8 mouse cellular contexts compared by ENCODE assay signal in genomic region chr11:65161881-65162766, GRCm38 (mm10). TPM values are rescaled to one million over a fixed set of nuclear protein-coding genes. Genes with fewer than 3 reads are reported as not detected.
A peak's percentile ranks its signal among the peaks of the same experiment; 100 is the strongest.
DNase-seq lines count a peak whose midpoint lies in the region; ATAC-seq and TF ChIP-seq lines count a peak whose summit lies in the region.

No protein-coding gene starts in this region.

- TF ChIP-seq EP300 in stomach, postnatal 0 days (optimal IDR thresholded peaks at IDR 0.05): no peak

- TF ChIP-seq CTCF in left cerebral cortex, adult 2 months (IDR thresholded peaks at IDR 0.05): no peak
- TF ChIP-seq CTCF in stomach, postnatal 0 days (IDR thresholded peaks at IDR 0.05; ENCODE audit: low read depth): no peak

- peak; percentile 63 for ATAC-seq in heart, embryonic 16.5 days (replicated peaks; ENCODE audit: extremely low read depth, insufficient read depth, low FRiP score)
- ATAC-seq in stomach, postnatal 0 days (ENCODE audit: low FRiP score, low TSS enrichment): peak; percentile 60

- WGBS in heart, embryonic 16.5 days: 2% methylated on average over 42 of the region's 49 CpGs
- 3% methylated on average over 38 of the region's 49 CpGs for WGBS in stomach, postnatal 0 days

- no peaks in the 10 kb centered on the region for H3K9me3 ChIP-seq in heart, embryonic 16.5 days (replicated peaks; ENCODE audit: control insufficient read depth, low read length)
- no peaks in the 10 kb centered on the region for H3K9me3 ChIP-seq in stomach, postnatal 0 days (ENCODE audit: control insufficient read depth, low read length)

- peak overlapping the region; percentile 71 for H3K4me3 ChIP-seq in heart, embryonic 16.5 days (ENCODE audit: low read length)
- peak overlapping the region; percentile 95 for H3K4me3 ChIP-seq in left cerebral cortex, adult 2 months
- H3K4me3 ChIP-seq in stomach, postnatal 0 days (ENCODE audit: low read depth, low read length): peak overlapping the region; percentile 80

- 0 out of 2 replicates have a peak overlapping the region, but pooled peaks have one; percentile 31 for H3K27ac ChIP-seq in heart, embryonic 16.5 days (ENCODE audit: low read length)
- peak overlapping the region; percentile 91 for H3K27ac ChIP-seq in left cerebral cortex, adult 2 months
- no peak overlapping the region for H3K27ac ChIP-seq in stomach, postnatal 0 days (replicated peaks)

- DNase-seq in ovary, adult 18-20 months (ENCODE audit: low spot score): peak; percentile 4
- no peak for DNase-seq in ovary, postnatal 36 days (ENCODE audit: low spot score)
- peak; percentile 73 to 81 for DNase-seq in cerebellum, postnatal 14 days
- DNase-seq in left cerebral cortex, adult 2 months (ENCODE audit: extremely low spot score in 1 of 2, low spot score in 2 of 2): peak; percentile 34 to 45
- peak; percentile 7 for DNase-seq in lung, postnatal 14 days
- DNase-seq in stomach, postnatal 0 days (ENCODE audit: low spot score): no peak
- DNase-seq in B cell, adult 2 months: no peak

- H3K9ac ChIP-seq in heart, embryonic 16.5 days (ENCODE audit: low read length): peak overlapping the region; percentile 79
- H3K9ac ChIP-seq in stomach, postnatal 0 days (ENCODE audit: low read length): peak overlapping the region; percentile 72

- intact Hi-C loops in left cerebral cortex, adult 2 months (cut with DNase I): loop anchor here (1.0 to 2.0 kb wide), 3 partner anchors 27 to 103 kb away; no protein-coding TSS in a partner anchor

- H3K27me3 ChIP-seq in heart, embryonic 16.5 days (ENCODE audit: control insufficient read depth, insufficient read depth, low read length): no peaks in the 10 kb centered on the region; the same call in 1 of the 2 replicates
- no peaks in the 10 kb centered on the region for H3K27me3 ChIP-seq in stomach, postnatal 0 days (ENCODE audit: control insufficient read depth, insufficient read depth, low read length)

- no peaks in the 10 kb centered on the region for H3K36me3 ChIP-seq in heart, embryonic 16.5 days (ENCODE audit: control insufficient read depth, insufficient read depth)
- no peaks in the 10 kb centered on the region for H3K36me3 ChIP-seq in stomach, postnatal 0 days (ENCODE audit: control insufficient read depth, insufficient read depth, low read length)

- H3K4me1 ChIP-seq in heart, embryonic 16.5 days (ENCODE audit: control insufficient read depth, insufficient read depth, low read length): peaks cover 21% of the 10 kb centered on the region
- H3K4me1 ChIP-seq in stomach, postnatal 0 days (replicated peaks; ENCODE audit: control insufficient read depth, insufficient read depth): no peaks in the 10 kb centered on the region

- peak overlapping the region; percentile 90 for H3K4me2 ChIP-seq in heart, embryonic 16.5 days (ENCODE audit: low read depth, low read length)
- H3K4me2 ChIP-seq in stomach, postnatal 0 days (replicated peaks; ENCODE audit: low read depth): peak overlapping the region; percentile 97

RNA-seq across cellular contexts. Expression of gene Arhgap44, which starts 0.6 kb away (rescaled TPM):
- 11.3 and 11.4 TPM in 2 replicates for polyA plus RNA-seq in heart, embryonic 16.5 days (2015; fragmentation: Nextera tagmentation; extraction: Ambion mirVana)
- total RNA-seq in left cerebral cortex, adult 2 months (2021): 100 to 1,000 TPM; 137 to 142 TPM
- 2.9 and 3.1 TPM in 2 replicates for polyA plus RNA-seq in stomach, postnatal 0 days (2015; fragmentation: Nextera tagmentation; extraction: Ambion mirVana)

RNA-seq across cellular contexts. Expression of gene 1700086D15Rik, which starts 2.4 kb away (rescaled TPM):
- 0.27 TPM in 1 of 2 replicates, not detected in the other for polyA plus RNA-seq in heart, embryonic 16.5 days (2015; fragmentation: Nextera tagmentation; extraction: Ambion mirVana)
- total RNA-seq in left cerebral cortex, adult 2 months (2021): 1 to 10 TPM; 3.5 to 4.0 TPM
- 0.12 TPM in 1 of 2 replicates, not detected in the other for polyA plus RNA-seq in stomach, postnatal 0 days (2015; fragmentation: Nextera tagmentation; extraction: Ambion mirVana)

Comparison
In these comparisons a context has a peak if more than half of its experiments do, and no peak if none do; other contexts are left out.
1. DNase-seq: peak in ovary, adult 18-20 months (single experiment), cerebellum, postnatal 14 days (2 of 2), left cerebral cortex, adult 2 months (2 of 2) and lung, postnatal 14 days (single experiment); none in ovary, postnatal 36 days (single experiment), stomach, postnatal 0 days (single experiment) and B cell, adult 2 months (0 of 2).
2. Peak in every context shown above with its lines, with median percentiles within 50 percentile points of each other: H3K4me3 ChIP-seq.